8 mouse cellular contexts compared by ENCODE assay signal in genomic region chr7:127513781-127514180, GRCm38 (mm10). TPM values are rescaled to one million over a fixed set of nuclear protein-coding genes. Genes with fewer than 3 reads are reported as not detected.
DNase-seq lines count a peak whose midpoint lies in the region; ATAC-seq and TF ChIP-seq lines count a peak whose summit lies in the region.

No protein-coding gene starts in this region.

- TF ChIP-seq CTCF in lung, embryonic 14.5 days (IDR thresholded peaks at IDR 0.05; ENCODE audit: low read depth), result no peak
- no peak for TF ChIP-seq CTCF in cerebellum, adult 2 months (IDR thresholded peaks at IDR 0.05; ENCODE audit: borderline replicate concordance, insufficient read depth, low read depth, low read length)
- TF ChIP-seq CTCF in lung, adult 2 months (IDR thresholded peaks at IDR 0.05; ENCODE audit: insufficient read depth, low read length), result no peak

- no peak for TF ChIP-seq POLR2A in cerebellum, adult 2 months (IDR thresholded peaks at IDR 0.05; ENCODE audit: borderline replicate concordance, insufficient read depth, low read length)
- no peak for TF ChIP-seq POLR2A in lung, adult 2 months (IDR thresholded peaks at IDR 0.05; ENCODE audit: borderline replicate concordance, extremely low read depth, low read depth, low read length)

- 0 out of 2 replicates have a peak overlapping the region, but pooled peaks have one; percentile 3 for H3K27ac ChIP-seq in lung, embryonic 14.5 days (ENCODE audit: low read depth)
- H3K27ac ChIP-seq in forebrain, embryonic 10.5 days, result no peak overlapping the region
- H3K27ac ChIP-seq in limb, embryonic 10.5 days, result no peak overlapping the region
- 0 out of 2 replicates have a peak overlapping the region, but pooled peaks have one; percentile 29 for H3K27ac ChIP-seq in stomach, embryonic 14.5 days (ENCODE audit: low read length)
- H3K27ac ChIP-seq in cerebellum, adult 2 months (ENCODE audit: insufficient read depth, low read length), result no peak overlapping the region

- no peaks in the 10 kb centered on the region for H3K9me3 ChIP-seq in lung, embryonic 14.5 days (ENCODE audit: low read depth, low read length)
- no peaks in the 10 kb centered on the region for H3K9me3 ChIP-seq in forebrain, embryonic 10.5 days
- no peaks in the 10 kb centered on the region for H3K9me3 ChIP-seq in limb, embryonic 10.5 days (replicated peaks)
- H3K9me3 ChIP-seq in stomach, embryonic 14.5 days (ENCODE audit: control insufficient read depth, low read depth, low read length), result no peaks in the 10 kb centered on the region

- ATAC-seq in lung, embryonic 14.5 days (ENCODE audit: insufficient read depth), result no peak
- ATAC-seq in stomach, embryonic 14.5 days (ENCODE audit: insufficient number of reproducible peaks, insufficient read depth, low FRiP score, low read depth), result no peak

- no peaks in the 10 kb centered on the region for H3K27me3 ChIP-seq in lung, embryonic 14.5 days (ENCODE audit: insufficient read depth, low read length)
- no peaks in the 10 kb centered on the region for H3K27me3 ChIP-seq in forebrain, embryonic 10.5 days (ENCODE audit: poor library complexity, severe bottlenecking)
- no peaks in the 10 kb centered on the region for H3K27me3 ChIP-seq in limb, embryonic 10.5 days (ENCODE audit: low read depth, poor library complexity, severe bottlenecking)
- no peaks in the 10 kb centered on the region for H3K27me3 ChIP-seq in stomach, embryonic 14.5 days (ENCODE audit: control insufficient read depth, insufficient read depth, low read length)
- H3K27me3 ChIP-seq in cerebellum, adult 2 months (ENCODE audit: control insufficient read depth, insufficient read depth, low read length), result no peaks in the 10 kb centered on the region

- H3K4me3 ChIP-seq in lung, embryonic 14.5 days (ENCODE audit: low read depth, low read length), result peak overlapping the region; percentile 78
- H3K4me3 ChIP-seq in forebrain, embryonic 10.5 days, result peak overlapping the region; percentile 82
- peak overlapping the region; percentile 86 for H3K4me3 ChIP-seq in limb, embryonic 10.5 days
- H3K4me3 ChIP-seq in stomach, embryonic 14.5 days (ENCODE audit: low read depth, low read length), result peak overlapping the region; percentile 71; the same call in 1 of the 2 replicates
- H3K4me3 ChIP-seq in cerebellum, adult 2 months (replicated peaks; ENCODE audit: insufficient read depth, low read depth, low read length), result no peak overlapping the region
- H3K4me3 ChIP-seq in lung, adult 2 months (replicated peaks; ENCODE audit: extremely low read depth, low read depth, low read length), result no peak overlapping the region

- H3K9ac ChIP-seq in lung, embryonic 14.5 days, result 0 out of 2 replicates have a peak overlapping the region, but pooled peaks have one; percentile 8
- H3K9ac ChIP-seq in stomach, embryonic 14.5 days (replicated peaks; ENCODE audit: low read depth, low read length), result no peak overlapping the region; the same call in 1 of the 2 replicates

- H3K4me1 ChIP-seq in lung, embryonic 14.5 days (ENCODE audit: insufficient read depth), result peaks cover 5% of the 10 kb centered on the region; the same call in 1 of the 2 replicates
- peaks cover 26% of the 10 kb centered on the region for H3K4me1 ChIP-seq in forebrain, embryonic 10.5 days
- H3K4me1 ChIP-seq in limb, embryonic 10.5 days, result peaks cover 22% of the 10 kb centered on the region
- peaks cover 6% of the 10 kb centered on the region; the same call in 1 of the 2 replicates for H3K4me1 ChIP-seq in stomach, embryonic 14.5 days (ENCODE audit: control insufficient read depth, insufficient read depth, low read length)
- H3K4me1 ChIP-seq in cerebellum, adult 2 months (ENCODE audit: control insufficient read depth, insufficient read depth, low read length), result peaks cover 5% of the 10 kb centered on the region; the same call in 1 of the 2 replicates
- H3K4me1 ChIP-seq in lung, adult 2 months (ENCODE audit: control insufficient read depth, insufficient read depth, low read length), result peaks cover 10% of the 10 kb centered on the region

- H3K36me3 ChIP-seq in lung, embryonic 14.5 days (ENCODE audit: insufficient read depth), result peaks cover 47% of the 10 kb centered on the region
- H3K36me3 ChIP-seq in forebrain, embryonic 10.5 days (replicated peaks), result peaks cover 61% of the 10 kb centered on the region
- peaks cover 57% of the 10 kb centered on the region for H3K36me3 ChIP-seq in limb, embryonic 10.5 days
- H3K36me3 ChIP-seq in stomach, embryonic 14.5 days (ENCODE audit: control insufficient read depth, insufficient read depth, low read length), result peaks cover 30% of the 10 kb centered on the region

- DNase-seq in lung, embryonic 14.5 days, result no peak
- DNase-seq in lung, postnatal 14 days, result no peak
- no peak for DNase-seq in forebrain, embryonic 10.5 days (ENCODE audit: extremely low spot score, low spot score)
- no peak for DNase-seq in limb, embryonic 10.5 days (ENCODE audit: low spot score)
- no peak for DNase-seq in cerebellum, adult 2 months
- no peak for DNase-seq in lung, adult 2 months
- DNase-seq in layer of hippocampus, adult 18-20 months (ENCODE audit: low spot score in 2 of 2), result no peak

- peak overlapping the region; percentile 57 for H3K4me2 ChIP-seq in lung, embryonic 14.5 days
- peak overlapping the region; percentile 52 for H3K4me2 ChIP-seq in stomach, embryonic 14.5 days (replicated peaks; ENCODE audit: low read depth, low read length)

- 81% methylated on average over 3 of the region's 3 CpGs for WGBS in lung, embryonic 14.5 days
- 91% methylated on average over 3 of the region's 3 CpGs for WGBS in forebrain, embryonic 10.5 days
- 93% methylated on average over 3 of the region's 3 CpGs for WGBS in limb, embryonic 10.5 days
- WGBS in stomach, embryonic 14.5 days, result 70% methylated on average over 3 of the region's 3 CpGs
- 54% methylated on average over 3 of the region's 3 CpGs for WGBS in cerebellum, adult 2 months
- WGBS in lung, adult 2 months, result 68% methylated on average over 3 of the region's 3 CpGs

RNA-seq across cellular contexts. Expression of gene Srcap, which starts 2.0 kb away (rescaled TPM):
- 61.6 and 71.3 TPM in 2 replicates for polyA plus RNA-seq in lung, embryonic 14.5 days (2014; fragmentation: Nextera tagmentation; extraction: Ambion mirVana)
- polyA plus RNA-seq in forebrain, embryonic 10.5 days (2016; fragmentation: Nextera tagmentation; extraction: Ambion mirVana), result 52.8 and 63.6 TPM in 2 replicates
- polyA plus RNA-seq in limb, embryonic 10.5 days (2016; fragmentation: Nextera tagmentation; extraction: Ambion mirVana), result 70.9 and 80.4 TPM in 2 replicates
- polyA plus RNA-seq in stomach, embryonic 14.5 days (2014; fragmentation: Nextera tagmentation; extraction: Ambion mirVana), result 60.5 and 65.2 TPM in 2 replicates
- polyA plus RNA-seq in cerebellum, adult 2 months (2012; rRNA removed), result 32.2 and 36.2 TPM in 2 replicates
- polyA plus RNA-seq in lung, adult 2 months (2012; rRNA removed), result 27.0 and 32.8 TPM in 2 replicates
- 100 to 1,000 TPM; 103 to 108 TPM for total RNA-seq in layer of hippocampus, adult 18-20 months (2021)

RNA-seq across cellular contexts. Expression of gene Gm42715, which starts 5.6 kb away (rescaled TPM):
- polyA plus RNA-seq in lung, embryonic 14.5 days (2014; fragmentation: Nextera tagmentation; extraction: Ambion mirVana), result 19.6 and 20.5 TPM in 2 replicates
- 15.9 and 18.4 TPM in 2 replicates for polyA plus RNA-seq in forebrain, embryonic 10.5 days (2016; fragmentation: Nextera tagmentation; extraction: Ambion mirVana)
- 15.4 and 17.1 TPM in 2 replicates for polyA plus RNA-seq in limb, embryonic 10.5 days (2016; fragmentation: Nextera tagmentation; extraction: Ambion mirVana)
- polyA plus RNA-seq in stomach, embryonic 14.5 days (2014; fragmentation: Nextera tagmentation; extraction: Ambion mirVana), result 20.8 and 22.1 TPM in 2 replicates
- 18.6 and 19.5 TPM in 2 replicates for polyA plus RNA-seq in cerebellum, adult 2 months (2012; rRNA removed)
- 8.1 and 10.0 TPM in 2 replicates for polyA plus RNA-seq in lung, adult 2 months (2012; rRNA removed)
- total RNA-seq in layer of hippocampus, adult 18-20 months (2021), result 1 to 10 TPM; 7.6 to 9.2 TPM

RNA-seq across cellular contexts. Expression of gene Fbrs, which starts 34.8 kb away (rescaled TPM):
- polyA plus RNA-seq in lung, embryonic 14.5 days (2014; fragmentation: Nextera tagmentation; extraction: Ambion mirVana), result 12.8 and 16.1 TPM in 2 replicates
- polyA plus RNA-seq in forebrain, embryonic 10.5 days (2016; fragmentation: Nextera tagmentation; extraction: Ambion mirVana), result 7.3 and 7.7 TPM in 2 replicates
- 11.4 and 12.5 TPM in 2 replicates for polyA plus RNA-seq in limb, embryonic 10.5 days (2016; fragmentation: Nextera tagmentation; extraction: Ambion mirVana)
- polyA plus RNA-seq in stomach, embryonic 14.5 days (2014; fragmentation: Nextera tagmentation; extraction: Ambion mirVana), result 14.9 and 18.5 TPM in 2 replicates
- polyA plus RNA-seq in cerebellum, adult 2 months (2012; rRNA removed), result 35.5 and 37.2 TPM in 2 replicates
- 32.0 and 42.2 TPM in 2 replicates for polyA plus RNA-seq in lung, adult 2 months (2012; rRNA removed)
- 10 to 100 TPM; 55.7 to 58.5 TPM for total RNA-seq in layer of hippocampus, adult 18-20 months (2021)

RNA-seq across cellular contexts. Expression of gene Tmem265, which starts 47.4 kb away (rescaled TPM):
- 4.0 and 6.3 TPM in 2 replicates for polyA plus RNA-seq in lung, embryonic 14.5 days (2014; fragmentation: Nextera tagmentation; extraction: Ambion mirVana)
- 6.2 TPM in 2 replicates for polyA plus RNA-seq in forebrain, embryonic 10.5 days (2016; fragmentation: Nextera tagmentation; extraction: Ambion mirVana)
- 3.1 and 4.1 TPM in 2 replicates for polyA plus RNA-seq in limb, embryonic 10.5 days (2016; fragmentation: Nextera tagmentation; extraction: Ambion mirVana)
- polyA plus RNA-seq in stomach, embryonic 14.5 days (2014; fragmentation: Nextera tagmentation; extraction: Ambion mirVana), result 7.2 and 11.3 TPM in 2 replicates
- polyA plus RNA-seq in cerebellum, adult 2 months (2012; rRNA removed), result not detected in 2 replicates
- polyA plus RNA-seq in lung, adult 2 months (2012; rRNA removed), result 1.7 and 4.2 TPM in 2 replicates
- 1 to 10 TPM in 1 of 2 experiments, not detected in 1; 1.6 TPM for total RNA-seq in layer of hippocampus, adult 18-20 months (2021)

RNA-seq across cellular contexts. Expression of gene Prr14, which starts 54.4 kb away (rescaled TPM):
- polyA plus RNA-seq in lung, embryonic 14.5 days (2014; fragmentation: Nextera tagmentation; extraction: Ambion mirVana), result 44.3 TPM in 2 replicates
- 47.3 and 50.9 TPM in 2 replicates for polyA plus RNA-seq in forebrain, embryonic 10.5 days (2016; fragmentation: Nextera tagmentation; extraction: Ambion mirVana)
- 41.0 and 46.9 TPM in 2 replicates for polyA plus RNA-seq in limb, embryonic 10.5 days (2016; fragmentation: Nextera tagmentation; extraction: Ambion mirVana)
- polyA plus RNA-seq in stomach, embryonic 14.5 days (2014; fragmentation: Nextera tagmentation; extraction: Ambion mirVana), result 49.9 and 55.0 TPM in 2 replicates
- 57.9 and 66.1 TPM in 2 replicates for polyA plus RNA-seq in cerebellum, adult 2 months (2012; rRNA removed)
- 80.2 and 89.0 TPM in 2 replicates for polyA plus RNA-seq in lung, adult 2 months (2012; rRNA removed)
- total RNA-seq in layer of hippocampus, adult 18-20 months (2021), result 10 to 100 TPM; 27.4 to 30.4 TPM

Comparison
In these comparisons a context has a peak if more than half of its experiments do, and no peak if none do; other contexts are left out.
1. H3K4me3 ChIP-seq: peak in lung, embryonic 14.5 days (single experiment), forebrain, embryonic 10.5 days (single experiment), limb, embryonic 10.5 days (single experiment) and stomach, embryonic 14.5 days (single experiment); none in cerebellum, adult 2 months (single experiment) and lung, adult 2 months (single experiment).
2. H3K27ac ChIP-seq: peak in lung, embryonic 14.5 days (single experiment) and stomach, embryonic 14.5 days (single experiment); none in forebrain, embryonic 10.5 days (single experiment), limb, embryonic 10.5 days (single experiment) and cerebellum, adult 2 months (single experiment).